Mouse (Mus musculus): ENCODE results near the gene Ptdss2. TPM values are rescaled to one million over a fixed set of nuclear protein-coding genes. Genes with fewer than 3 reads are reported as not detected.

Gene Ptdss2
- polyA plus RNA-seq, 1 experiment, result 49.5 TPM

DNA sequence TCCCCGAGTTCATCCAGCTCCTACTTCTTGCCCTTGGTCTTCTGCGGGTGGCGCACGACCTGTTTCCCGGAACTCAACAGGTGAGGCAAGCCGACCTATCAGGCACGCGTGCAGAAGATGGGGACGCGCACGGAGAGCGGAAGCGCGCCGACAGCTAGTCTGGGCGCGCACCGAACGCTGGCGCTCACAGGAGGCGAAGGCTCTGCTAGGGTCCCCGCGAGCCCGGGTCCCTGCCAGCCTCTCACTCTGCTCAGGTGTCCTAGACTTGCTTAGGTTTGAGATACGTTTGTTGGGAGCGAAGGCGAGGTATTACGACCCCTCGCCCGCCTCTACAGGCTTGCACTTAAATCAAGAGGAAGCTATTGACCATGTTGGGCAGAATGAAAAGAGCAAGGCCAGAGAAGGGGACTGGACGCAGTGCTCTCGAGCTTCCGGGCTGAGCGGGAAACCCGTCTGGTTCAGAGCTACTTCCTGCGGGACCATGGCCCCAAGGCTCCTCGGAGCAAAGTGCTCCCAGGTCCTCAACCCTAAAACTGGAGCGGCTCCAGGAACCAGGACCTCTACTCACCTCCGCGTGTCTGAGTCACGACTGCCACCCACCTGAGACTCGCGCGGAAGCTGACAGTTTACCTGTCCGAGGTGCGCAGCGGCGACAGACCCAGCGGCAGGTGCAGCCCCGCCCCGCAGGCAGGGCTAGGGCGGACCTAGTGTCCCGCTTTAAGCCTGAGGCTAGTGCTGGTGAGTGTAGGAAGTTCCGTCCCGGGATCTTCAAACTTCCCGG is 22.1 kb upstream of the Ptdss2 start, which contains the start of gene Sigirr:
TSS of gene Sigirr (minus strand) at position 662 of the 781 bp plus-strand sequence.
- Histone ChIP-seq H3K27ac (replicated peaks; ENCODE audit: low read depth, low read length) (no peak within 1 kb of the TSS), H3K4me1 (ENCODE audit: control insufficient read depth, insufficient read depth, insufficient read length, low read length) (peaks cover 4% of the 10 kb centered on the region)

GRCm38 (mm10) chr7:141103161-141103560 is 19.0 kb upstream of the Ptdss2 start:
- peaks cover 2% of the 10 kb centered on the region; the same call in 1 of the 2 replicates for H3K4me1 ChIP-seq (ENCODE audit: control insufficient read depth, insufficient read depth, insufficient read length, low read length)
- H3K4me3 ChIP-seq (ENCODE audit: insufficient read depth, low read depth, low read length), result no peak overlapping the region
- no peak overlapping the region for H3K27ac ChIP-seq (replicated peaks; ENCODE audit: low read depth, low read length)

More for the DNA sequence above, 22.1 kb upstream of the Ptdss2 start, which contains the start of gene Sigirr:
- H3K4me3 ChIP-seq (ENCODE audit: insufficient read depth, low read depth, low read length), result peak within 1 kb of the TSS; percentile 57

- H3K4me3 ChIP-seq (ENCODE audit: insufficient read depth, low read depth, low read length), result no peak overlapping the region
- H3K27ac ChIP-seq (replicated peaks; ENCODE audit: low read depth, low read length), result no peak overlapping the region
- H3K4me1 ChIP-seq (ENCODE audit: control insufficient read depth, insufficient read depth, insufficient read length, low read length), result 0 out of 2 replicates have a peak, but pooled peaks cover 1% of the 10 kb centered on the region
Measured at GRCm38 (mm10) chr7:141115874-141116273, 6.3 kb upstream of the Ptdss2 start.

DNA sequence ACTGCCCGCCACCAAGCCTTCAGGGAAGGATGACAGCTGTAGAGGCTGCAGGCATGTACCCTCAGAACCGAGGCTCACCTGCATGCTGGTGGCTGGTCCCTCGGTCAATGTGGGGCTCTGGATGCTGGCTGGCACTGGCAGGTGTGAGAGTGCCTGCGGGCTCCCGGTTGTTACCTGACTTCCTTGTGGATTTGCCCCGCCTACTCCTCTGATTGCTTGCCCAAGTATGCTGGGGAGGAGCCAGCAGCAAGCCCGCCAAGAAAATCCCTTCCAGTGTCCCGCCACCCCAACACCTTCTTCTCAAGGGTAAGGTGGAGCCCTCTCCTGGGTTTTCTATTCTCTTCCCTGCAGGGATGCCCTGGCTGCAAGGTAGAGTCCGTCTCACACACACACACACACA is 4.5 kb upstream of the Ptdss2 start, which contains the start of gene Ano9:
TSS of gene Ano9 (minus strand) at position 171 of the 400 bp plus-strand sequence.
- H3K4me1 ChIP-seq (ENCODE audit: control insufficient read depth, insufficient read depth, insufficient read length, low read length), result peaks cover 6% of the 10 kb centered on the region; the same call in 1 of the 2 replicates
- no peak within 1 kb of the TSS for H3K4me3 ChIP-seq (ENCODE audit: insufficient read depth, low read depth, low read length)
- H3K27ac ChIP-seq (replicated peaks; ENCODE audit: low read depth, low read length), result no peak within 1 kb of the TSS

DNA sequence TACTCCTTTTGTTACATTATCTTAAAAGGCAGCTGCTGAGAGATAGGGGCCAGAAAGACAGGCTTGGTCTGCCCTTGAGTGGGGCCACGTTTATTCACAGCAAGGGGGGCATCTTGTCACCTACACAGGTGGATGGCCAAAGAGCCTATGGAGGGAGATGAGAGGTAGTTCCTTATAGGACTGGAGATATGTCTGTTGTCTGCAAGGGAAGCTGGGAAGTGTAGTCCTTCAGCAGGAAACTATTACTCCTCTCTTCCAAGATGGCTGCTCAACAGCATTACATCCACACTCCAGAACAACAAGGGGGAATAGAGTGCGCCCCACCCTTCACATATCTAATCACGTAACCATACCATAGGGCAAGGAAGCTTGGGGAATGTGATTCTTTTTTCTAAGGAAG is 2.7 kb upstream of the Ptdss2 start:
- no peak overlapping the region for H3K4me3 ChIP-seq (ENCODE audit: insufficient read depth, low read depth, low read length)

GRCm38 (mm10) chr7:141120605-141121004 is 1.6 kb upstream of the Ptdss2 start:
- H3K4me3 ChIP-seq (ENCODE audit: insufficient read depth, low read depth, low read length), result no peak overlapping the region
- peaks cover 6% of the 10 kb centered on the region; the same call in 1 of the 2 replicates for H3K4me1 ChIP-seq (ENCODE audit: control insufficient read depth, insufficient read depth, insufficient read length, low read length)
- H3K27ac ChIP-seq (replicated peaks; ENCODE audit: low read depth, low read length), result no peak overlapping the region

More for the DNA sequence above, 2.7 kb upstream of the Ptdss2 start:
- peaks cover 6% of the 10 kb centered on the region; the same call in 1 of the 2 replicates for H3K4me1 ChIP-seq (ENCODE audit: control insufficient read depth, insufficient read depth, insufficient read length, low read length)
- H3K27ac ChIP-seq (replicated peaks; ENCODE audit: low read depth, low read length), result no peak overlapping the region

- no peak overlapping the region for H3K27ac ChIP-seq (replicated peaks; ENCODE audit: low read depth, low read length)
- no peak overlapping the region for H3K4me3 ChIP-seq (ENCODE audit: insufficient read depth, low read depth, low read length)
- peaks cover 6% of the 10 kb centered on the region; the same call in 1 of the 2 replicates for H3K4me1 ChIP-seq (ENCODE audit: control insufficient read depth, insufficient read depth, insufficient read length, low read length)
Measured at GRCm38 (mm10) chr7:141121051-141121531, 1.1 kb upstream of the Ptdss2 start.

DNA sequence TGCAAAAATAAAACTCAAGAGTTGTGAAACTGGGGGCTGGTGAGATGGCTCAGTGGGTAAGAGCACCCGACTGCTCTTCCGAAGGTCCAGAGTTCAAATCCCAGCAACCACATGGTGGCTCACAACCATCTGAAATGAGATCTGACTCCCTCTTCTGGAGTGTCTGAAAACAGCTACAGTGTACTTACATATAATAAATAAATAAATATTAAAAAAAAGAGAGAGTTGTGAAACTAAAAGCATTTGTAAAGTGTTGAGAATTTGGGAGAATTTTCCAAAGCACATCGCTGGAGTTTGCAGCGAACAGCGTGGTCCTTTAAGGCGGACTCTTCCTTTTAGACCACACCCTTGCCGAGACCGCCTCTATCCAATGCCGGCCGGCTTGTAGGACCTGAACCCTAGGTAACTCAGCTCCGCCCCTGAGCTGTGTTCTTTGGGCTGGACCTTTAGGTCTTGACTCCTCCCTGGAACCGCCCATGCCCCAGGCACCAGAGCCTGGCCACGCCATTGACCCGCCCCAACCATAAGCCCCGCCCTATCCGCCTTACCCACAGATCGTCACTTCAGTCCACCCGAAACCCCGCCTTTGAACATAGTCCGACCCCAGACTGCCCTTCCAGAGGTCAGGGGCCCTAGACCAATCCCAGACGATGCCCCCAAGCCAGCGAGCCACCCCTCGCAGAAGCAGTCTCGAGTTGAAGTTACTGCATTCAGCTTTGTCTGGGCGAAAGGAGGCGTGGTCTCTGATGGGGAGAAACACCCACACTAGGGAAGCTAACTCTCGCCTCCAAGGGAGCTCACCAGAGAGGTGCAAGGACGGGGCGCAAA is 721 bp downstream of the Ptdss2 start:
- Histone ChIP-seq H3K4me1 (ENCODE audit: control insufficient read depth, insufficient read depth, insufficient read length, low read length) (peaks cover 6% of the 10 kb centered on the region; the same call in 1 of the 2 replicates), H3K4me3 (ENCODE audit: insufficient read depth, low read depth, low read length) (peak overlapping the region; percentile 84), H3K27ac (replicated peaks; ENCODE audit: low read depth, low read length) (peak overlapping the region; percentile 94)

DNA sequence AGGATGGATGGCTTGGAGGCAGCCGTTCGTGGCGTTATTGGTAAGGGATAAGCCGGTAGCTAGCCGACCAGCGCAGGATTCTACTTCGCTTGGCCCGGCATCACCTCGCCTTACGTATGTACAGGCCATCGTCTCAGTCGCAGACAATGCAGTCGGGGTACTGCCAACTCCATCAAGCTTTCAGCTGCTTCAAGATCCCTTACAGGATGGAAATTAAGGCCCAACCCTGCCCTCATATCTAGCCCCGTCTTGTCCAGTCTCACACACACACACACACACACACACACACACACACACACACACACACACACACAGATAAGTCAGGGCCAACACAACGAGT is 1.3 kb downstream of the Ptdss2 start:
- Histone ChIP-seq H3K4me1 (ENCODE audit: control insufficient read depth, insufficient read depth, insufficient read length, low read length) (peaks cover 6% of the 10 kb centered on the region; the same call in 1 of the 2 replicates), H3K27ac (replicated peaks; ENCODE audit: low read depth, low read length) (peak overlapping the region; percentile 86), H3K4me3 (ENCODE audit: insufficient read depth, low read depth, low read length) (peak overlapping the region; percentile 84)

GRCm38 (mm10) chr7:141131024-141131820 is 9.0 kb downstream of the Ptdss2 start:
- H3K27ac ChIP-seq (replicated peaks; ENCODE audit: low read depth, low read length), result peak overlapping the region; percentile 27; the same call in 1 of the 2 replicates
- H3K4me1 ChIP-seq (ENCODE audit: control insufficient read depth, insufficient read depth, insufficient read length, low read length), result peaks cover 4% of the 10 kb centered on the region; the same call in 1 of the 2 replicates
- peak overlapping the region; percentile 95 for H3K4me3 ChIP-seq (ENCODE audit: insufficient read depth, low read depth, low read length)

GRCm38 (mm10) chr7:141131904-141132755 is 9.9 kb downstream of the Ptdss2 start:
- 0 out of 2 replicates have a peak overlapping the region, but pooled peaks have one; percentile 20 for H3K27ac ChIP-seq (replicated peaks; ENCODE audit: low read depth, low read length)
- peak overlapping the region; percentile 95 for H3K4me3 ChIP-seq (ENCODE audit: insufficient read depth, low read depth, low read length)
- peaks cover 4% of the 10 kb centered on the region; the same call in 1 of the 2 replicates for H3K4me1 ChIP-seq (ENCODE audit: control insufficient read depth, insufficient read depth, insufficient read length, low read length)

DNA sequence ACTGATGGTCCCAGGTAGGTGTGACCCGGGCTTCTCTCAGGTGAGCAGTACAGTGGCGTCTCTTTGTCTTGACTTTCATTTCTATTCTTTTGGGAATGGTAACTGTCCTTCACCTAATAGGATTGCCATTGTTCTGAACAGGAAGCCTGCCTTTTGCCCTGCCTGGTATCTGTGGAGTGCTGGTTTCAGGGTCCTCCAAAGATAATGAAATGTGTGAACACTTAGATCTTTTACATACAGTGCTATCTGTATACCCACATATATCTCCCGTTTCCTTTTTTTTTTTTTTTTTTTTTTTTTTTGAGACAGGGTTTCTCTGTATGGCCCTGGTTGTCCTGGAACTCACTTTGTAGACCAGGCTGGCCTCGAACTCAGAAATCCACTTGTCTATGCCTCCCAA is 19.1 kb downstream of the Ptdss2 start:
- Histone ChIP-seq H3K4me3 (ENCODE audit: insufficient read depth, low read depth, low read length) (no peak overlapping the region), H3K27ac (replicated peaks; ENCODE audit: low read depth, low read length) (no peak overlapping the region), H3K4me1 (ENCODE audit: control insufficient read depth, insufficient read depth, insufficient read length, low read length) (no peaks in the 10 kb centered on the region)

- no peak overlapping the region for H3K4me3 ChIP-seq (ENCODE audit: insufficient read depth, low read depth, low read length)
- no peaks in the 10 kb centered on the region for H3K4me1 ChIP-seq (ENCODE audit: control insufficient read depth, insufficient read depth, insufficient read length, low read length)
- H3K27ac ChIP-seq (replicated peaks; ENCODE audit: low read depth, low read length), result no peak overlapping the region
Measured at GRCm38 (mm10) chr7:141143112-141143511, 20.9 kb downstream of the Ptdss2 start.

DNA sequence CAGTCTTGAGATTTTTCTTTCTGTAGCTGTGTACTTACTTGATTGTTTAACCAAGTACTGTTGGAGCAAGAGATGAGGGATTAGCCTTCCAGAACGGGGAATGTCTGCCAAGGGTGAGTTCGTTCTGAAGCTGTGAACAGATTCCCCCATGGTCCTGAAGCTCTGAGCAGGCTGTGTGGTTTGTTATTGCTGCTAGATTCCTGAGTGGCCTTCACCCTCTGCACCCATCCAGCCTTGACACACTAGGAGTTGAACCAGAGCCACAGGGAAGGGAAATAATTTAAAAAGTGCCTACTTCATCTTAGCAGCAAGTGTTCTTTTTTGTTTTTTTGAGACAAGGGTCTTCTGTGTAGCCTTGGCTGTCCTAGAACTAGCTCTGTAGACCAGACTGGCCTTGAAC is 21.7 kb downstream of the Ptdss2 start:
- H3K4me1 ChIP-seq (ENCODE audit: control insufficient read depth, insufficient read depth, insufficient read length, low read length), result no peaks in the 10 kb centered on the region
- H3K4me3 ChIP-seq (ENCODE audit: insufficient read depth, low read depth, low read length), result no peak overlapping the region
- no peak overlapping the region for H3K27ac ChIP-seq (replicated peaks; ENCODE audit: low read depth, low read length)
